Mouse (Mus musculus) central nervous system, embryonic 18 days (tissue): ENCODE data around the gene Hmx1. TPM values are rescaled to one million over a fixed set of nuclear protein-coding genes. Genes with fewer than 3 reads are reported as not detected.

ENCODE experiments used
- polyA plus RNA-seq: library from polyadenylated mRNA; depleted of rRNA; stranded (reverse); fragments of >200 nt; gene quantifications from 2 replicates; pipeline ENCODE4 v1.2.3, GENCODE M21; 2012; rRNA removed

Hmx1 gene
- 0.12 and 0.43 TPM in 2 replicates for polyA plus RNA-seq

GRCm38 (mm10) chr5:35388491-35389111 is at the start of gene Hmx1:
Hmx1 (plus strand) TSS chr5:35389108.

Other genes with a start within 250 kb of the Hmx1 start
- gene Adra2c, start 110.8 kb upstream of the Hmx1 start, polyA plus RNA-seq = 4.6 and 4.8 TPM in 2 replicates
- 1.6 and 3.8 TPM in 2 replicates for gene Cpz, start 136.6 kb downstream of the Hmx1 start, polyA plus RNA-seq
- 7.3 and 7.9 TPM in 2 replicates for gene Trmt44, start 186.0 kb downstream of the Hmx1 start, polyA plus RNA-seq
- 21.8 and 22.3 TPM in 2 replicates for gene Acox3, start 193.9 kb downstream of the Hmx1 start, polyA plus RNA-seq